Mouse (Mus musculus) thymus, postnatal 10 days (tissue): ENCODE measurements at regions not wholly inside any gene's neighbourhood (a gene's known extent, or its start where the extent isn't known, plus 50 kb on each side); places are given as distances from the start of the nearest gene placed in this dataset.

Source experiments
- DNase-seq, 2 experiments: peaks; one replicate each; pipeline ENCODE4 v3.0.0; 2021; ENCODE audit warnings: low spot score in 2 of 2

- no peak for DNase-seq
These were observed 116.8 kb downstream of the Faxc start for GRCm38 (mm10) chr4:22047730-22048455.

GRCm38 (mm10) chr4:22066785-22067433 lies 135.8 kb downstream of the Faxc start:
- DNase-seq, result no peak

GRCm38 (mm10) chr4:22067678-22068299 lies 136.7 kb downstream of the Faxc start:
- DNase-seq, result no peak

DNA sequence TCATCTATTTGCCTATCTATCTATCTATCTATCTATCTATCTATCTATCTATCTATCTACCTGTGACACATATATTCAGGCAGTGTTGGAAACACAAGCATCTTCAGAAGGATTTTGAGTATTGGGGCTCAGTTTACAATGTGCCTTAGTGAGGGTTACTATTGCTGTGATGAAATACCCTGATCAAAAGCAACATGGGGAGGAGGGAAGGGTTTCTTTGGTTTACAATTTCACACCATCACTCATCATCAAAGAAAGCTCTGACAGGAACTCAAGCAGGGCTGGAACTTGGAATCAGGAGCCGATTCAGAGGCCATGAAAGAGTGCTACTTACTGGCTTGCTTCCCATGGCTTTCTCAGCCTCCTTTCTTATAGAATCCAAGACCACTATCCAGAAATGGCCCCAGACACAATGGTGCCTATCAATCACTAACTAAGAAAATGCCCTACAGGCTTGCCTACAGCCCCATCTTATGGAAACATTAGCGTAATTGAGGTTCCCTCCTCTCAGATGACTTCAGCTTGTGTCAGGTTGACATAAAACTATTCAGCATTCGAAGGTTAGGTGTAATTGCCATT lies 157.2 kb downstream of the Faxc start:
- no peak for DNase-seq

DNA sequence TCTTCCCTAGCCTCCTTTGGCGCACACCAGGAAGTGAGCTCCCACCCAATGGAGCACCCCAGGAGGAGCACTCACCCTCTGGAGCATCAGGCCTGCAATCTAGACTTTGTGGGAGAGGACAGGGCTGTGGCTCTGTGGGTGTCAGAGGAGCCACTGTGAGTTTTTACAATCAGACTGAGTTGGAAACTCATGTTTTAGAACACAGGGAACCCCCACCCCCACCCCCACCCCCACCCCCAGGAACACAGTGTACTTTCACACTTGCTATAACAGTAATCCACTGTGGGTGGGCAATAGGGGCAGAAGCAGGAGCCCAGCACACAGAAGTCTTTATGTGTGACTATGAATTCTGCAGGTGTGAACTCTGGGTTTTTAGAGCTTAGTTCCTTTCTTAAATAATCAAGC lies 158.5 kb downstream of the Faxc start:
- DNase-seq, result no peak

- DNase-seq, result no peak
These were observed 159.4 kb downstream of the Faxc start for GRCm38 (mm10) chr4:22090536-22090935.

DNA sequence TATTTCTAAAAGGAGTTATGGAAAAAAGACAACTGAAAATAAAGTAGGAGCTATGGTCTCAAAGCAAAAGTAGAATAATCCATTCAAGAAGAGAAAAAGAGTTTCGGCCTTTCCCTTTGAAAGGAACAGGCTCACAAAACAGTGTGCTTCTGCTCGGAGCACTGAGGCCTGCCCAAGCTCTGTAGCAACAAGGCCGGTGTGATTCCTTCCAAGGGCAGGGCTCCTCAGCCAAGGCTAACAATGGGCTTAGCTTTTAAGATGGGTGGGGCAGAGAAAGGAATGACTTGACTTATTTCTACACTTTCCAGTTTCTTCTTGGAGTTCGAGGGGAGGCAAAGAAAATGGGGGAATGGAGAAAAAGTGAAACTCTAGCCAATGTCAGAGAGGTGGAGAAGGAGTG lies 161.4 kb downstream of the Faxc start:
- DNase-seq, result no peak

DNA sequence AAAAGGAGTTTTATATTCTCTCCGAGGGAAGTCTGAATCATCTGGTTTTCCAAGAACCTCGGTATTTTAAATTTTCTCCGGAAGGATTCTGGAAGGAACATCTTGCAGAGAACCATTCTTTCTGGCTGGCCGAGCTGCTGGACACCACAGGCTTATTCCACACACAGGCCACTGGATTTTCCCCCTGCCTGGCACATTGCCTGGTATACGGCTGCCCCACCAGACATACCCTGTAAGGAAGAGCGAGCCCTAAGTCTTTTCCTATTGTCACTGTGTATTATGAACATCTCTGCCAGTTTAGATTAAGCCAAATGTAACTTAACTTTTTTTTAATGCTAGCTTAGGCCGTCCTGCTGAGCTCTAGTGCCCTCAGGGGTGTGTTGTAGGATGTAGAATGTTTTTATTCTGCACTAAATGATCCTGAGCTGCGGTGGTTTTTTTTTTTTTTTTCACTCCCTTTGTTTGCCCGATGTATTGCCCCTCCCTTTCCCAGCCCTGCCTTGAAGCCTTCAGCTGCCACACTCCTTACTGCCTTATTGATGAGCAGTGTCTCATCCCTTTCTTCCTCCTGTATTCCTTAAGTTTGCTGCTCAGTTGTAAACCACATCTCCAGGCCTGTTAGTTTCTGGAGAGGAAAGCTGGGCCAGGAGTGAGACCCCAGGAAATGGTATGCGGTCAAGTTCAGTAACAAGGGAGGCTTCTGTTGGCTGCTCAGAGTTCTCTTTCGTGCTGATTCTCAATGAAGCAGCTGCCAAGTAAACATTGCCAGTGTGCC lies 164.3 kb downstream of the Faxc start:
- no peak for DNase-seq

GRCm38 (mm10) chr4:22098605-22099004 lies 167.5 kb downstream of the Faxc start:
- DNase-seq, result no peak

DNA sequence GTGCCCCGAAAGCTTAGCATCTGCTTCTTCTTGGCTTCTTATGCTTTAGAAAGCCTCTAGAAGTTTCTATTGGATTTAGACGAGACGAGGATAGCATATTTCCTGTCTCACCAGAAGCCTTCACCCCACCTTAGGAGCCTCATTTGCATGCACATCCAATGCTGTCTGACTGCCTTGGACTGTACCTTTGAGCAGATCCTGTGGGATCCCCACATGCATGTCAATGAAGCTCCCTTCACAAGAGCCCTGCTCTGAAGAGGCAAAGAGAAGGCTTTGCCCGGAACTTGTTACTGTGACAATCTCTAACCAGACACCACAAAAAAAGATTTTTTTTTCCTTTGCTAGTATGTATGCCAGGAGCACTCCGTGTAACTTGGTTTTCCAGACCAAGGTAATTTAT lies 171.3 kb downstream of the Faxc start:
- DNase-seq, result no peak

GRCm38 (mm10) chr4:22103001-22103587 lies 172.0 kb downstream of the Faxc start:
- DNase-seq, result no peak

GRCm38 (mm10) chr4:22106883-22107282 lies 175.8 kb downstream of the Faxc start:
- no peak for DNase-seq

- no peak for DNase-seq
These were observed 178.3 kb downstream of the Faxc start for GRCm38 (mm10) chr4:22109410-22109809.

DNA sequence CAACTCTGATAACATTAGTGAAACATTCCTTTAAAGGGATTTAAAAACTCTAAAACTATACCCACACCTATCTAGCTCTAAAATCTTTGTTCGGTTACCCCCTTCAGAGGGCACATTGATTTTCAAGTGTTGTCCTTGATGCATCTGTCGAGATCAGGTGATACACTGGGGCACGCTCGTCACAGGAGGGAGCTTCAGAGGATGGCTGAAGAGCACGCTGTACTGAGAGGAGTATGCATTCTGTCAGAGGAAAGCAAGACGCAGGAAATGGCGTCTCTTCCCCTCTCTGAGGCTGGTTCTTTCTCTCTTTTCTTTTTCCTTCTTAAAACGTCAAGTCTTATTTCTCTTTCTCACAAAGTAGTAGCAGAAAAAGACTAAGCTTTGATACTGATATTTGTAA lies 179.3 kb downstream of the Faxc start:
- DNase-seq, result no peak

DNA sequence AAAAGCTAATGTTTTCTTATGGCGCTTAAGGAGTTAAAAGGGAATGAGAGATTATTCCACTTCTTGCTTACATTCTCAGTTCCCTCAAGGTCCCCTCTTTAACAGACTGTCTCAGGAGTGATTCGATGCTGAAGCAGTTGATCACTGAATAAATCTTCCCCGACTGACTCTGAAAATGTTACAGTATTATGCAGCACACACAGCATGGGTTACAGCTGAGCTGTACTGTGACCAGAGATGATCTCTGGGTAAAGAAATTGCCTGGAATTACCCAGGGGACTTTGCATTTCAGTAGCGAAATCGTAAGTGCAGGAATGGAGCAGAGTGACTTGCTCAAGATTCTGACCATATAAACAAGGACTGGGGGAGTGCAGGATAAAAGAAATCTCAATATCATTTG lies 181.1 kb downstream of the Faxc start:
- DNase-seq, result no peak

DNA sequence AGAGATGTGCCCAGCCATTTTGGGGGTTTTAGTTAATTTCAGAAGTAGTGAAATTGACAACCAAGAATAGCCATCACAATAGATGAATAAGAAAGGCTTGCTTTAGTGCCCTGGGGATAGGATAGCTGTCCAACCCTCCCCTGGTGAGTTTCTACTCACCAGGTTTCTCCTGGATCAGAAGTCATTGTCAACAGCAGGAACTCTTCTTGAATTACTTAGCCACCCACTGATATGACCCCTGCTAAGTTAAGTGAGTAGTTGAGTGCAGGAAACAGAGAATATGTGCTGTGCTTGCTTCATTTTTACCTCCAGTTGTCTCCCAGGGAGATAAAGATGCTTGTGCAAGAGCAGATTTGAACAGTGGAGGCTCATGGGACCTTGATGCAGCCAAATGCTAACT lies 183.3 kb downstream of the Faxc start:
- DNase-seq, result no peak

DNA sequence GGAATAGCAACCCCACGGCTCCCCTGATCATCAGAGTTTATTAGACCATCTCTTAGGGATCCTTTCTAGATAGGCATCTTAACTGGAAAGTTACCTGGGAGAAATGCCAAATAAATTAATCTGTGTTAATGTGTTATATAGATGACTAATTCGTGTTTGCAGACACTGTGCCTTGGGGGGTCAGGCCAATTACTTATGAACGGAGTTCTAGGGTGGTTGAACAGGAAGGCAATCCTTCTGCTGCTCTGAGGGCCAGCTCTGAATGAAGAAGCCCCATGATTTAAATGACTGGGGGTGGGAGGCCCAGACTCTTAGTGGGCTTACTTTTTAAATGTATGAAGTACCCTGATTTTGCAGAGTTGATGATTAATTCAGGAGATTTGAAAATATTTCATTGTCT lies 188.7 kb downstream of the Faxc start:
- DNase-seq, result no peak

DNA sequence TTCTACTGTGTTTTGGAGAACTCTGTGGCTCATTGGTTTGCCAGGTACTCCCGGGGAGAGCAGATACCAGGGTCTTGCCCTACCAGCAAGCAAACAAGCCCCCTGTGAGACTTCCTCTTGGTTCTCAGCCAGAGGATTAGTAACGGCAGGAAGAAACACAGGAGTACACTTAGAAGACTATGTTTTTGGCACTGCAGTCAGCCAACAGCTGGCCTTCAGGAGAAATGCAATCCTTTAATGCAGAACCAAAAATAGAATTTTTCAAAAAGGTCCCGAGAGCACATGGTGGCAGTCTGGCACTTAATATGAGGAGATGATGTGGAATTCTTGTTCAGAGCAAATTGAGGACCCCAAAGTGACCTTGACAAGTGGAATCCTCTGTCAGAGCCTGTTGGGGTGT lies 189.8 kb downstream of the Faxc start:
- no peak for DNase-seq

GRCm38 (mm10) chr4:22121397-22121796 lies 190.3 kb downstream of the Faxc start:
- DNase-seq, result no peak

GRCm38 (mm10) chr4:22124836-22125235 lies 193.7 kb downstream of the Faxc start:
- no peak for DNase-seq

GRCm38 (mm10) chr4:22130511-22130910 lies 199.4 kb downstream of the Faxc start:
- no peak for DNase-seq
